31 mouse cellular contexts compared by ENCODE assay signal in genomic region chr11:100102693-100103429, GRCm38 (mm10). TPM values are rescaled to one million over a fixed set of nuclear protein-coding genes. Genes with fewer than 3 reads are reported as not detected.
A peak's percentile ranks its signal among the peaks of the same experiment; 100 is the strongest.
DNase-seq lines count a peak whose midpoint lies in the region; ATAC-seq lines count a peak whose summit lies in the region.
"Had no signal": no experiment of that assay in that cellular context is flagged by ENCODE, and none has a peak within 500 bp of the region (broad histone marks: within the 10 kb centered on the region; RNA-seq: fewer than 3 reads in every experiment).

No protein-coding gene starts in this region.

- H3K4me1 ChIP-seq in kidney, embryonic 15.5 days = peaks cover 27% of the 10 kb centered on the region
- H3K4me1 ChIP-seq in midbrain, embryonic 14.5 days (ENCODE audit: control insufficient read depth, insufficient read depth, low read length) = no peaks in the 10 kb centered on the region
- H3K4me1 ChIP-seq in midbrain, embryonic 15.5 days = no peaks in the 10 kb centered on the region
- no peaks in the 10 kb centered on the region for H3K4me1 ChIP-seq in forebrain, embryonic 14.5 days (ENCODE audit: control insufficient read depth, insufficient read depth, low read length)
- H3K4me1 ChIP-seq: forebrain, embryonic 15.5 days; neural tube, embryonic 13.5 days had no signal

- H3K4me3 ChIP-seq in kidney, embryonic 15.5 days (replicated peaks) = no peak overlapping the region
- H3K4me3 ChIP-seq in midbrain, embryonic 14.5 days (replicated peaks; ENCODE audit: low read depth, low read length) = no peak overlapping the region
- no peak overlapping the region for H3K4me3 ChIP-seq in midbrain, embryonic 15.5 days
- no peak overlapping the region for H3K4me3 ChIP-seq in forebrain, embryonic 14.5 days (ENCODE audit: low read depth, low read length)
- H3K4me3 ChIP-seq: forebrain, embryonic 15.5 days; hindbrain, embryonic 10.5 days; intestine, embryonic 15.5 days; layer of hippocampus, adult 2 months; neural tube, embryonic 13.5 days had no signal

- ATAC-seq in kidney, embryonic 15.5 days (replicated peaks; ENCODE audit: low FRiP score) = peak; percentile 84
- no peak for ATAC-seq in midbrain, embryonic 14.5 days (ENCODE audit: low FRiP score, low TSS enrichment)
- no peak for ATAC-seq in midbrain, embryonic 15.5 days (replicated peaks)
- no peak for ATAC-seq in forebrain, embryonic 14.5 days
- ATAC-seq: forebrain, embryonic 15.5 days; hindbrain, embryonic 16.5 days; intestine, embryonic 15.5 days had no signal

- no peaks in the 10 kb centered on the region for H3K36me3 ChIP-seq in kidney, embryonic 15.5 days
- H3K36me3 ChIP-seq in midbrain, embryonic 14.5 days (ENCODE audit: control insufficient read depth, insufficient read depth, low read length) = no peaks in the 10 kb centered on the region
- no peaks in the 10 kb centered on the region for H3K36me3 ChIP-seq in midbrain, embryonic 15.5 days (replicated peaks)
- no peaks in the 10 kb centered on the region for H3K36me3 ChIP-seq in forebrain, embryonic 14.5 days (ENCODE audit: control insufficient read depth, insufficient read depth, low read length)
- H3K36me3 ChIP-seq: forebrain, embryonic 15.5 days; hindbrain, embryonic 10.5 days; intestine, embryonic 15.5 days; neural tube, embryonic 13.5 days had no signal

- peak overlapping the region; percentile 79 for H3K27ac ChIP-seq in kidney, embryonic 15.5 days
- H3K27ac ChIP-seq in midbrain, embryonic 14.5 days (replicated peaks; ENCODE audit: low read depth, low read length) = no peak overlapping the region
- H3K27ac ChIP-seq in midbrain, embryonic 15.5 days = no peak overlapping the region
- no peak overlapping the region for H3K27ac ChIP-seq in forebrain, embryonic 14.5 days (ENCODE audit: low read depth, low read length)
- H3K27ac ChIP-seq: forebrain, embryonic 15.5 days; hindbrain, embryonic 10.5 days; intestine, embryonic 15.5 days; layer of hippocampus, adult 2 months; liver, embryonic 14.5 days; neural tube, embryonic 13.5 days had no signal

- H3K9me3 ChIP-seq in kidney, embryonic 15.5 days (replicated peaks) = no peaks in the 10 kb centered on the region
- no peaks in the 10 kb centered on the region for H3K9me3 ChIP-seq in midbrain, embryonic 14.5 days (ENCODE audit: control insufficient read depth, low read length)
- H3K9me3 ChIP-seq in midbrain, embryonic 15.5 days = no peaks in the 10 kb centered on the region
- no peaks in the 10 kb centered on the region for H3K9me3 ChIP-seq in forebrain, embryonic 14.5 days (replicated peaks; ENCODE audit: control insufficient read depth, low read length)
- H3K9me3 ChIP-seq: forebrain, embryonic 15.5 days; hindbrain, embryonic 10.5 days; intestine, embryonic 15.5 days; neural tube, embryonic 13.5 days had no signal

- WGBS in kidney, embryonic 15.5 days = 39% methylated on average over 15 of the region's 15 CpGs
- WGBS in midbrain, embryonic 14.5 days = 61% methylated on average over 15 of the region's 15 CpGs
- WGBS in midbrain, embryonic 15.5 days = 64% methylated on average over 15 of the region's 15 CpGs
- WGBS in forebrain, embryonic 14.5 days = 68% methylated on average over 15 of the region's 15 CpGs

- no peaks in the 10 kb centered on the region for H3K27me3 ChIP-seq in kidney, embryonic 15.5 days
- H3K27me3 ChIP-seq in midbrain, embryonic 14.5 days (ENCODE audit: control insufficient read depth, insufficient read depth, low read length) = no peaks in the 10 kb centered on the region
- H3K27me3 ChIP-seq in midbrain, embryonic 15.5 days (replicated peaks) = no peaks in the 10 kb centered on the region
- no peaks in the 10 kb centered on the region for H3K27me3 ChIP-seq in forebrain, embryonic 14.5 days (replicated peaks; ENCODE audit: control insufficient read depth, insufficient read depth, low read length)
- H3K27me3 ChIP-seq: forebrain, embryonic 15.5 days; intestine, embryonic 15.5 days; neural tube, embryonic 13.5 days had no signal

- H3K9ac ChIP-seq in kidney, embryonic 15.5 days = no peak overlapping the region
- H3K9ac ChIP-seq in midbrain, embryonic 14.5 days (replicated peaks; ENCODE audit: low read length) = no peak overlapping the region
- no peak overlapping the region for H3K9ac ChIP-seq in midbrain, embryonic 15.5 days
- H3K9ac ChIP-seq in forebrain, embryonic 14.5 days (ENCODE audit: low read length) = no peak overlapping the region
- H3K9ac ChIP-seq: forebrain, embryonic 15.5 days; intestine, embryonic 15.5 days; liver, embryonic 14.5 days; neural tube, embryonic 13.5 days had no signal

- DNase-seq in embryo, embryonic 10 days (ENCODE audit: low spot score) = peak; percentile 22
- DNase-seq in embryo, embryonic 9.5 days (ENCODE audit: extremely low spot score) = no peak
- no peak for DNase-seq in kidney, postnatal 10 days
- peak; percentile 2 for DNase-seq in midbrain, embryonic 14.5 days
- no peak for DNase-seq in forebrain, embryonic 14.5 days (ENCODE audit: low spot score)
- no peak for DNase-seq in lung, postnatal 14 days
- DNase-seq: adrenal gland, postnatal 10 days; cerebellum, adult 11-12 months; cerebellum, adult 9-11 months; gastrocnemius, postnatal 10 days; heart, postnatal 14 days; kidney, postnatal 14 days; liver; lung, adult 2 months; lung, postnatal 10 days; right cerebral cortex, postnatal 14 days had no signal

- H3K4me2 ChIP-seq in kidney, embryonic 15.5 days = no peak overlapping the region
- H3K4me2 ChIP-seq in midbrain, embryonic 14.5 days (ENCODE audit: low read length) = no peak overlapping the region
- H3K4me2 ChIP-seq in midbrain, embryonic 15.5 days = no peak overlapping the region
- H3K4me2 ChIP-seq in forebrain, embryonic 14.5 days (ENCODE audit: low read length) = no peak overlapping the region
- H3K4me2 ChIP-seq: forebrain, embryonic 15.5 days; intestine, embryonic 15.5 days; midbrain, embryonic 11.5 days; neural tube, embryonic 13.5 days had no signal

RNA-seq across cellular contexts. Expression of gene Krt36, which starts 2.6 kb away (rescaled TPM):
- polyA plus RNA-seq in kidney, embryonic 15.5 days (2015; fragmentation: Nextera tagmentation; extraction: Ambion mirVana) = 0.86 and 1.2 TPM in 2 replicates
- not detected in 2 replicates for polyA plus RNA-seq in midbrain, embryonic 14.5 days (2014; fragmentation: Nextera tagmentation; extraction: Ambion mirVana)
- polyA plus RNA-seq in midbrain, embryonic 15.5 days (2015; fragmentation: Nextera tagmentation; extraction: Ambion mirVana) = not detected in 2 replicates
- polyA plus RNA-seq in forebrain, embryonic 14.5 days (2014; fragmentation: Nextera tagmentation; extraction: Ambion mirVana) = not detected in 2 replicates
- polyA plus RNA-seq: forebrain, embryonic 15.5 days; heart, embryonic 14.5 days; hindbrain, embryonic 10.5 days; hindbrain, embryonic 16.5 days; intestine, embryonic 15.5 days; liver, embryonic 14.5 days; midbrain, embryonic 11.5 days; neural tube, embryonic 13.5 days; small intestine, adult 2 months had no signal

RNA-seq across cellular contexts. Expression of gene Krt35, which starts 6.8 kb away (rescaled TPM):
- not detected in 2 replicates for polyA plus RNA-seq in kidney, embryonic 15.5 days (2015; fragmentation: Nextera tagmentation; extraction: Ambion mirVana)
- polyA plus RNA-seq in midbrain, embryonic 14.5 days (2014; fragmentation: Nextera tagmentation; extraction: Ambion mirVana) = not detected in 2 replicates
- polyA plus RNA-seq in midbrain, embryonic 15.5 days (2015; fragmentation: Nextera tagmentation; extraction: Ambion mirVana) = not detected in 2 replicates
- not detected in 2 replicates for polyA plus RNA-seq in forebrain, embryonic 14.5 days (2014; fragmentation: Nextera tagmentation; extraction: Ambion mirVana)
- polyA plus RNA-seq: C2C12; forebrain, embryonic 15.5 days; heart, embryonic 14.5 days; hindbrain, embryonic 10.5 days; hindbrain, embryonic 16.5 days; intestine, embryonic 15.5 days; liver, embryonic 14.5 days; midbrain, embryonic 11.5 days; neural tube, embryonic 13.5 days; small intestine, adult 2 months; stomach, embryonic 14.5 days had no signal

RNA-seq across cellular contexts. Expression of gene Krt32, which starts 14.8 kb away (rescaled TPM):
- polyA plus RNA-seq in kidney, embryonic 15.5 days (2015; fragmentation: Nextera tagmentation; extraction: Ambion mirVana) = not detected in 2 replicates
- not detected in 2 replicates for polyA plus RNA-seq in midbrain, embryonic 14.5 days (2014; fragmentation: Nextera tagmentation; extraction: Ambion mirVana)
- not detected in 2 replicates for polyA plus RNA-seq in midbrain, embryonic 15.5 days (2015; fragmentation: Nextera tagmentation; extraction: Ambion mirVana)
- polyA plus RNA-seq in forebrain, embryonic 14.5 days (2014; fragmentation: Nextera tagmentation; extraction: Ambion mirVana) = not detected in 2 replicates
- polyA plus RNA-seq: C2C12; forebrain, embryonic 15.5 days; heart, embryonic 14.5 days; hindbrain, embryonic 10.5 days; hindbrain, embryonic 16.5 days; liver, embryonic 14.5 days; midbrain, embryonic 11.5 days; neural tube, embryonic 13.5 days; small intestine, adult 2 months; stomach, embryonic 14.5 days had no signal

RNA-seq across cellular contexts. Expression of gene Krt13, which starts 18.5 kb away (rescaled TPM):
- polyA plus RNA-seq in kidney, embryonic 15.5 days (2015; fragmentation: Nextera tagmentation; extraction: Ambion mirVana) = 0.51 and 0.57 TPM in 2 replicates
- not detected in 2 replicates for polyA plus RNA-seq in midbrain, embryonic 14.5 days (2014; fragmentation: Nextera tagmentation; extraction: Ambion mirVana)
- 0.26 TPM in 1 of 2 replicates, not detected in the other for polyA plus RNA-seq in midbrain, embryonic 15.5 days (2015; fragmentation: Nextera tagmentation; extraction: Ambion mirVana)
- polyA plus RNA-seq in forebrain, embryonic 14.5 days (2014; fragmentation: Nextera tagmentation; extraction: Ambion mirVana) = not detected in 2 replicates
- polyA plus RNA-seq: forebrain, embryonic 15.5 days; gonadal fat pad, adult 2 months; heart, embryonic 14.5 days; midbrain, embryonic 11.5 days; neural tube, embryonic 13.5 days; small intestine, adult 2 months had no signal

RNA-seq across cellular contexts. Expression of gene Krt15, which starts 32.9 kb away (rescaled TPM):
- polyA plus RNA-seq in kidney, embryonic 15.5 days (2015; fragmentation: Nextera tagmentation; extraction: Ambion mirVana) = 5.0 and 14.8 TPM in 2 replicates
- 0.16 TPM in 1 of 2 replicates, not detected in the other for polyA plus RNA-seq in midbrain, embryonic 14.5 days (2014; fragmentation: Nextera tagmentation; extraction: Ambion mirVana)
- 0.42 and 4.2 TPM in 2 replicates for polyA plus RNA-seq in midbrain, embryonic 15.5 days (2015; fragmentation: Nextera tagmentation; extraction: Ambion mirVana)
- polyA plus RNA-seq in forebrain, embryonic 14.5 days (2014; fragmentation: Nextera tagmentation; extraction: Ambion mirVana) = 0.17 and 0.22 TPM in 2 replicates

Comparison
In these comparisons a context has a peak if more than half of its experiments do, and no peak if none do; other contexts are left out.
1. DNase-seq: peak in embryo, embryonic 10 days (single experiment) and midbrain, embryonic 14.5 days (single experiment); none in embryo, embryonic 9.5 days (single experiment), kidney, postnatal 10 days (single experiment), forebrain, embryonic 14.5 days (single experiment) and lung, postnatal 14 days (single experiment).